Mouse (Mus musculus) liver (tissue): ENCODE measurements at regions not wholly inside any gene's neighbourhood (a gene's known extent, or its start where the extent isn't known, plus 50 kb on each side); places are given as distances from the start of the nearest gene placed in this dataset.
"Not testable (repeated sequence)": the region's sequence is repeated elsewhere in the genome, so short reads cannot be mapped to it uniquely, and the experiment has no call there.

ENCODE experiments used
- DNase-seq: peaks from one replicate; pipeline ENCODE4 v3.0.0-alpha.2; 2020; ENCODE audit warnings: mixed read lengths

- peak; percentile 9 for DNase-seq
These were observed 235.4 kb upstream of the Cts3 start for GRCm38 (mm10) chr13:61805300-61805699.

DNA sequence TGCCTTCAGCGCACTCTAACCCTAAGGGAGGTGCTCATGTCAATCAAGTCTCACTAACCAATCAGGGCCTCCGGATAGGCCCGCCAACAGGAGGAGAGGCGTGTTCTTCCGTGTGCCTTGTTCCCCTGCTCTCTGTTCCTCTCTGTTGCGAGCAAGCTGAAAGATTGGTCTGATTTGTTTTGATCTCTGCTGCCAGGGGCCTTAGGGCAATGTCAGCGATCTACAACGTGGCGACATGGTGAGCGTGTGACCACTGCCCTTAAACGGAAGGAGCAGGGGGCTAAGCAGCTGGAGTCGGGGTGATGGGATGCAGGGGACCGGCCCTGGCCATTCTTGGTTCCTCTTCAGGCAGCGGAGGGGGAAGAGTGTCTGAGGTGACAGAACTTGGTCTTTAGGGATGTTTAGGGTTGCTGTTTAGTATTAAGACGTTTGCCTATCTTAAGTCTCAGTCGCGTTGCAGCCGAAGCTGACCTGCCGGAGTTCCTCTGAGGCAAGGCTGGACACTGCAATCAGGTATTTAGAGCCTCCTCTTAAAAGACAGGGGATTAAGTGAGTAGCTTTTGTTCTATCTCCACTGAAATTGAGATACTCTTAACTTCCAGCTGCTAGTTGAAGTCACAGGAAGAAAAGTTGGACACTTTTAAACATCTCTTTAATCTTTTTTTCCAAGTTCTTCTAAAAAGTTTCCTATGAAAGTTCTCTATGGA, 234.4 kb upstream of the Cts3 start:
- peak; percentile 75 for DNase-seq

- not testable (repeated sequence) for DNase-seq
These were observed 233.8 kb upstream of the Cts3 start for GRCm38 (mm10) chr13:61803763-61804162.

GRCm38 (mm10) chr13:61763457-61763856, 193.5 kb upstream of the Cts3 start:
- not testable (repeated sequence) for DNase-seq
